Mouse (Mus musculus): ENCODE results near the gene Rab40c. TPM values are rescaled to one million over a fixed set of nuclear protein-coding genes. Genes with fewer than 3 reads are reported as not detected.

Rab40c gene
- polyA plus RNA-seq, 1 experiment from 2014 or later: 37.9 TPM

DNA sequence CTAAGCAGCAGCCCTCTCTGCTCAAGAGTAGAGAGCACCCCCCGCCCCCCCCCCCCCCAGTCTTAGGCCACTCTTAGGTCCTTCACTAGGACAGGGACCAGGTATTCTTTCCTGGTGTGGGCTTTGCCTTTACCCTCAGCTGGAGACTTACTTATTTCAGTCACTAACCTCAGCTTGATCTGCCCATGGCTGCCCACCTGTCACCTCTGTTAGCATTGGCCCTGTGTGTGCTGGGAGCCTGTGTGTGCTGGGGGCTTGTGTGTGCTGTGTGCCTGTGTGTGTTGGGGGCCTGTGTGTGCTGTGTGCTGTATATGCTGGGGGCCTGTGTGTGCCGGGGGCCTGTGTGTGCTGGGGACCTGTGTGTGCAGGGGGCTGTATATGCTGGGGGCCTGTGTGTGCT, 35.1 kb upstream of the Rab40c start:
- whole genome bisulfite sequencing: 86% methylated on average over 2 of the region's 2 CpGs
- Histone ChIP-seq H3K4me1 (peaks cover 26% of the 10 kb centered on the region), H3K4me3 (no peak overlapping the region), H3K27ac (no peak overlapping the region), H3K27me3 (ENCODE audit: low read depth, poor library complexity, severe bottlenecking) (peaks cover 52% of the 10 kb centered on the region), H3K36me3 (peaks cover 25% of the 10 kb centered on the region), H3K9me3 (replicated peaks) (no peaks in the 10 kb centered on the region)
- no peak for DNase-seq (ENCODE audit: low spot score)

DNA sequence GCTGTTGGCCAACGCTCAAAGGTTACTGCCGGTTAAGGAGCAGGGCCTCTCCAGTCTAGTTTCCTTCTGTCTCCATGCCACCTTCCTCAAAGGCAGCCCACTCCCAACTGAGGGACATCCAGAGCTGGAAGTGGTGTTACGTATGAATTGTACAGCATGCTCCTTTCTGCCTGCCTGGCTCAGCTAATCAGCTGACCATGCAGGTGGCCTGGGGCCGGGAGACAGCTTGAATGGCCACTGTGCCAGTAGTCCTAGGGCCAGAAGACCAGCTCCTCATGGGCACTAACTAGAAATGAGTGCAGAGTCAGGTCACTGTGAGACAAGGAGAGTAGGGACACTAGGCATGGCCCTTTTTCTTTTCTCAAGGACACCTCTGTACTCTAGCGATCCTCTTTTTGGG, 33.6 kb upstream of the Rab40c start:
- peaks cover 55% of the 10 kb centered on the region for H3K27me3 ChIP-seq (ENCODE audit: low read depth, poor library complexity, severe bottlenecking)

DNA sequence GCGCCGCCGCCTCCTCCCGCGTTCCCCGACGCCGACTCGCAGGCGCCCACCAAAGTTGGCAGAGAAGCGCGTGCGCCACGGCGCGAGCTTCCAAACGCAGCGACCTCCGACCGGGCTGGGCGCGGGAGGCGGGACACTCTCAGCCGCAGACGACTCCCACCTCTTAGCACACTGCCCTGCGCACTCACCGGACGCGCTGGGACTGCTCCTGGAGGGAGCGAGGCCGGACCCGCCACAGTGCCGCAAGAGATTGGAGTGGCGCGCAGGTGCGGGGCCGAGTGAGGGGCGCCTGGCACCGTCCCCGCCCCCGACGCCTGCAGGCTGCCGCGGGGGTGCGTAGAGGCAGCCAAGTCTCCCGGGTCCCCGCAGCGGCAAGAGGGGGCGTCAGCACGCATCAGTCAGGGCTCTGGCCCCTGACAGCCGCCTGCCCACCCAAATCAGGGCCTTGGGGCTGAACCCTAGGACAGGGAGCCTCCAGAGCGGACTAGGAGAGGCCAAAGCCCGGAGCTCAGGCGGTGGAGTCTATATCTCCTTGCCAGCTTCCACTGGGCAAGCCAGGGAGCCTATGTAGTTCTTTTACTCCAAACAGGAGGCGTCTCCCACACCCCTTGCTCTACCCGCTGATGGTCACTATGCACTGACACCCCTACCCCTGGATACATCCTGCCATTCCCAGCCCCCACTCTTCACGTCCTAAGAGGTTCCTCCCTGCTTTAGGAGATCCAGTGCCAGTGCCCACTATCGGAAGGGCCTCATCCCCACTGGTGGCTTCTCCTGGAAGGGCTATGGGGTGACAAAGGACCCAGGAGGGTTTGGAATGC, 32.5 kb upstream of the Rab40c start, which contains the start of gene A930017K11Rik:
TSS of gene A930017K11Rik (minus strand) at position 763 of the 821 bp plus-strand sequence.
- Histone ChIP-seq H3K4me1 (peaks cover 21% of the 10 kb centered on the region), H3K9me3 (replicated peaks) (no peaks in the 10 kb centered on the region), H3K27ac (peak within 1 kb of the TSS; percentile 39), H3K27me3 (ENCODE audit: low read depth, poor library complexity, severe bottlenecking) (peaks cover 57% of the 10 kb centered on the region), H3K36me3 (no peaks in the 10 kb centered on the region), H3K4me3 (peak within 1 kb of the TSS; percentile 53)
- WGBS: 1% methylated on average over 58 of the region's 58 CpGs
- peak; percentile 60 for DNase-seq (ENCODE audit: low spot score)

More for the DNA sequence above, 33.6 kb upstream of the Rab40c start:
- peaks cover 10% of the 10 kb centered on the region for H3K36me3 ChIP-seq
- H3K4me1 ChIP-seq: peaks cover 26% of the 10 kb centered on the region
- no peaks in the 10 kb centered on the region for H3K9me3 ChIP-seq (replicated peaks)
- H3K27ac ChIP-seq: no peak overlapping the region
- no peak overlapping the region for H3K4me3 ChIP-seq
- DNase-seq (ENCODE audit: low spot score): no peak
- WGBS: 80% methylated on average over 5 of the region's 5 CpGs

GRCm38 (mm10) chr17:25951225-25951802, 31.8 kb upstream of the Rab40c start:
- Histone ChIP-seq H3K4me3 (peak overlapping the region; percentile 53), H3K27me3 (ENCODE audit: low read depth, poor library complexity, severe bottlenecking) (peaks cover 57% of the 10 kb centered on the region), H3K4me1 (peaks cover 21% of the 10 kb centered on the region), H3K9me3 (replicated peaks) (no peaks in the 10 kb centered on the region), H3K36me3 (no peaks in the 10 kb centered on the region), H3K27ac (peak overlapping the region; percentile 39)
- WGBS: under 1% methylated on average over 33 of the region's 33 CpGs
- no peak for DNase-seq (ENCODE audit: low spot score)

GRCm38 (mm10) chr17:25950706-25951105, 31.2 kb upstream of the Rab40c start:
- Histone ChIP-seq H3K27me3 (ENCODE audit: low read depth, poor library complexity, severe bottlenecking) (peaks cover 57% of the 10 kb centered on the region), H3K4me3 (peak overlapping the region; percentile 53)
- 13% methylated on average over 3 of the region's 3 CpGs for WGBS

GRCm38 (mm10) chr17:25949981-25950380, 30.5 kb upstream of the Rab40c start:
- 78% methylated on average over 5 of the region's 5 CpGs for WGBS
- peaks cover 29% of the 10 kb centered on the region for H3K4me1 ChIP-seq
- no peak overlapping the region for H3K4me3 ChIP-seq
- no peaks in the 10 kb centered on the region for H3K36me3 ChIP-seq
- H3K9me3 ChIP-seq (replicated peaks): no peaks in the 10 kb centered on the region
- peaks cover 57% of the 10 kb centered on the region for H3K27me3 ChIP-seq (ENCODE audit: low read depth, poor library complexity, severe bottlenecking)
- DNase-seq (ENCODE audit: low spot score): no peak
- no peak overlapping the region for H3K27ac ChIP-seq

More at GRCm38 (mm10) chr17:25950706-25951105, 31.2 kb upstream of the Rab40c start:
- no peak overlapping the region for H3K27ac ChIP-seq
- peaks cover 24% of the 10 kb centered on the region for H3K4me1 ChIP-seq
- no peak for DNase-seq (ENCODE audit: low spot score)
- no peaks in the 10 kb centered on the region for H3K36me3 ChIP-seq
- no peaks in the 10 kb centered on the region for H3K9me3 ChIP-seq (replicated peaks)

DNA sequence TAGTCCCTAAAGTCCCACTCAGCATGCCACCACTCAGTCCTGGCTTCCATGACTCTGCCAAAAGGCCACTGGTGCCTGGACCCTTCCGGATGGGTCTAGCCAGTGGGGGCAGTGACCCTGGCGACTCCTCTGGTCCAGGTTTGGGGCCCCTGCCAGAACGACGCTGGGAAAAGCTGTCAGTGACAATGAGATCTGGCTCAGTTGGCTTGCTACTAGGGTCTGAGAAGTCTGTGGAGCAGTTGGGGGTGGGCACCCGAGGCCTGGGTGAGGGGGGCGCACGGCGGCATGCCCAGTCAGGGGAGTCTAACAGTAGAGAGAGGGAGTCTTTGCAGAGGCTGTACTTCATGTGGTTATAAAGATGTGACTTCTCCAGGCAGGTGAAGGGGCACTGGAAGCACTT, 28.5 kb upstream of the Rab40c start:
- Histone ChIP-seq H3K36me3 (no peaks in the 10 kb centered on the region), H3K4me1 (peaks cover 31% of the 10 kb centered on the region), H3K27ac (no peak overlapping the region), H3K4me3 (no peak overlapping the region), H3K27me3 (ENCODE audit: low read depth, poor library complexity, severe bottlenecking) (peaks cover 38% of the 10 kb centered on the region), H3K9me3 (replicated peaks) (no peaks in the 10 kb centered on the region)
- WGBS: 80% methylated on average over 8 of the region's 8 CpGs
- DNase-seq (ENCODE audit: low spot score): no peak

DNA sequence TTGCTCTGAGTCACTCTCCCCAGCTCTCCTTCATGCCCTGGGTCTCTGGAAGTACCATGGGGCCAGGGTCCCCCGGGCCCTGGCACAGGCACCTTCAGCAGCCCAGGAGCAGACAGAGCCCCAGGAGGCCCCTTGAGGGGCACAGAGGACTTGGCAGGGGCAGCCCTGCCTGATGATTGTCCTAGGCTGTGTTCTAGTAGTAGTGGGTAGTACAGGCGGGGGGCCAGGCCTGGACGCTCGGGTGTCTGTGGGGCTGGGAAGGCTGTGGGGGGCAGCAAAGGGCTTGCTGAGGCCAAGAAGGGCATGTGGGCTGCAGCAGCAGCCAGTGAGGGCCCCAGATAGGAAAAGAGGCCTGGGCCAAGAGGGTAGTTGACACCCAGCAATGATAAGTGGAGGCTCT, 28.0 kb upstream of the Rab40c start:
- Histone ChIP-seq H3K27ac (peak overlapping the region; percentile 50; the same call in 1 of the 2 replicates), H3K4me1 (peaks cover 33% of the 10 kb centered on the region), H3K27me3 (ENCODE audit: low read depth, poor library complexity, severe bottlenecking) (peaks cover 33% of the 10 kb centered on the region), H3K9me3 (replicated peaks) (no peaks in the 10 kb centered on the region), H3K36me3 (no peaks in the 10 kb centered on the region), H3K4me3 (no peak overlapping the region)
- no peak for DNase-seq (ENCODE audit: low spot score)
- 87% methylated on average over 4 of the region's 4 CpGs for WGBS

GRCm38 (mm10) chr17:25946891-25947290, 27.4 kb upstream of the Rab40c start:
- Histone ChIP-seq H3K36me3 (no peaks in the 10 kb centered on the region), H3K27me3 (ENCODE audit: low read depth, poor library complexity, severe bottlenecking) (peaks cover 27% of the 10 kb centered on the region), H3K4me3 (no peak overlapping the region), H3K9me3 (replicated peaks) (no peaks in the 10 kb centered on the region), H3K4me1 (peaks cover 37% of the 10 kb centered on the region), H3K27ac (peak overlapping the region; percentile 44; the same call in 1 of the 2 replicates)
- DNase-seq (ENCODE audit: low spot score): no peak
- WGBS: 87% methylated on average over 8 of the region's 8 CpGs

DNA sequence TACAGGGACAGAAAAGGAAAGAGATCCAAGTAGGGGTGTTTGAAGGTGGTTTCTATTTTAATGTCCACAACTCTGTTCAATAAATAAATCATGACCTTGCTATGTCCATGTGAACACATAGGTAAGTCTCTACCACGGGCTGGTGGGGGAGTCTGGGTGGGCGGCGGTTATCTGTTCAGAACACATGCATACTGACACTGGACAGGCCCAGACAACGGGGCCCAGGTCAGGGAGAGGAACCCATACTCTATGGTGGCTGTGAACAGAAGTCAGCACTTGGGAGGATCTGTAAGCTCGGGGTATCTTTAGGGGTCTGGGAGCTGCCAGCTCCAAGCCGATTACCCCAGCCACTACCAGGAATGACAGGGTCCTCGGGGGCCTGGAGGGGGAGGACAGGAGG, 26.8 kb upstream of the Rab40c start:
- no peaks in the 10 kb centered on the region for H3K36me3 ChIP-seq
- WGBS: 91% methylated on average over 7 of the region's 7 CpGs
- no peak for DNase-seq (ENCODE audit: low spot score)
- peaks cover 21% of the 10 kb centered on the region for H3K27me3 ChIP-seq (ENCODE audit: low read depth, poor library complexity, severe bottlenecking)
- H3K9me3 ChIP-seq (replicated peaks): no peaks in the 10 kb centered on the region
- no peak overlapping the region for H3K4me3 ChIP-seq
- peak overlapping the region; percentile 44; the same call in 1 of the 2 replicates for H3K27ac ChIP-seq
- H3K4me1 ChIP-seq: peaks cover 36% of the 10 kb centered on the region

GRCm38 (mm10) chr17:25945517-25946155, 26.1 kb upstream of the Rab40c start:
- no peaks in the 10 kb centered on the region for H3K9me3 ChIP-seq (replicated peaks)
- peak overlapping the region; percentile 51 for H3K27ac ChIP-seq
- peaks cover 14% of the 10 kb centered on the region for H3K27me3 ChIP-seq (ENCODE audit: low read depth, poor library complexity, severe bottlenecking)
- WGBS: 81% methylated on average over 9 of the region's 9 CpGs
- H3K36me3 ChIP-seq: no peaks in the 10 kb centered on the region
- H3K4me1 ChIP-seq: peaks cover 36% of the 10 kb centered on the region
- no peak for DNase-seq (ENCODE audit: low spot score)
- H3K4me3 ChIP-seq: no peak overlapping the region

DNA sequence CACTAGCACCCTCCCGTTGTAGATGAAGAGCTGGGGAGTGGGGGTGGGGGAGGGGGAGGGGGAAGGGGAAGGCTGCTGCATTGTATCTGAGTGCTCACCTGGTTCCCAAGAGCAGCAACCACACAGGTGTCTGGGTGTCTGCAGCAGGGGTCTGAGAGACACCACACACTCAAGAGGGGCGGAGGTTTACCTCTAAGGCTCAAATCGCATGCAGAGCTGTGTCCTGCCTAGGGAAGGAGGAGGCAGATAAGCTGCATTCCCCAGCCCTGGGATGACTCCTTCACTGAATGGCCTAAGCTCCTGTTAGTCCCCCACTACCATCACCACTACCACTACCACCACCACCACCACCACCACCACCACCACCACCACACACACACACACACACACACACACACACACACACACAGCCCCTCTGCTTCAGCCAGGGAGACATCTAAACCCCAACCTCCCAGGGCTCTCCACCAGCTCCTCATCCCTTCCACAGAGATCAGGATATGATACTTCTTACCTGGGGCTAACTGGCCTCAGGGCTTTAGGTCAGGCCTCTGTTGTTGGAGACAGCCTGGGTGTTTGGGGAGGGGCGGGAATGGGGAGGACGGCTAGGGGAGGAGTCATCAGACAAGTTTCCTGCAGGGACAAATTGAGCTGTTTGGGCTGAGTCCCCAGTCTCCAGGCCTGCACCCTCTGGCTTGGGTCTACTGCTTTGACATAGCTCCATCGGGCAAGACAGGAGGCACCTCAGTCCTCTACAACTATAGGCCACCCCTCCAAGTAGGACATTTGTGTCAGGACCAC, 25.0 kb upstream of the Rab40c start, which contains the start of the genes Pigq and Nhlrc4:
TSS of gene Pigq (minus strand) at position 571 of the 798 bp plus-strand sequence.
TSS of gene Nhlrc4 (minus strand) at position 596 of the 798 bp plus-strand sequence.
- WGBS: 48% methylated on average over 6 of the region's 6 CpGs
- Histone ChIP-seq H3K9me3 (replicated peaks) (no peaks in the 10 kb centered on the region), H3K4me1 (peaks cover 42% of the 10 kb centered on the region), H3K36me3 (no peaks in the 10 kb centered on the region), H3K4me3 (no peak within 1 kb of the TSS), H3K27me3 (ENCODE audit: low read depth, poor library complexity, severe bottlenecking) (peaks cover 3% of the 10 kb centered on the region), H3K27ac (peak within 1 kb of the TSS; percentile 59)
- no peak for DNase-seq (ENCODE audit: low spot score)

Data from limb, embryonic 10.5 days (tissue).